In genomic region chr1:191881663-191882062, GRCm38 (mm10) we compare ENCODE assay signal across 28 mouse cellular contexts. TPM values are rescaled to one million over a fixed set of nuclear protein-coding genes. Genes with fewer than 3 reads are reported as not detected.
DNase-seq lines count a peak whose midpoint lies in the region; ATAC-seq and TF ChIP-seq lines count a peak whose summit lies in the region.
"Had no signal": no experiment of that assay in that cellular context is flagged by ENCODE, and none has a peak within 500 bp of the region (broad histone marks: within the 10 kb centered on the region; RNA-seq: fewer than 3 reads in every experiment).

No protein-coding gene starts in this region.

- no peaks in the 10 kb centered on the region for H3K27me3 ChIP-seq in heart, embryonic 12.5 days (replicated peaks)
- no peaks in the 10 kb centered on the region for H3K27me3 ChIP-seq in embryonic facial prominence, embryonic 10.5 days (replicated peaks; ENCODE audit: low read depth, poor library complexity, severe bottlenecking)
- peaks cover 19% of the 10 kb centered on the region for H3K27me3 ChIP-seq in liver, embryonic 12.5 days (replicated peaks)
- H3K27me3 ChIP-seq in liver, postnatal 0 days (ENCODE audit: insufficient read depth, low read length) = no peaks in the 10 kb centered on the region
- no peaks in the 10 kb centered on the region for H3K27me3 ChIP-seq in midbrain, embryonic 13.5 days
- H3K27me3 ChIP-seq: heart, embryonic 15.5 days; hindbrain, embryonic 12.5 days; limb, embryonic 12.5 days; neural tube, embryonic 12.5 days had no signal

- H3K4me3 ChIP-seq in heart, embryonic 12.5 days = no peak overlapping the region
- H3K4me3 ChIP-seq in embryonic facial prominence, embryonic 10.5 days = no peak overlapping the region
- no peak overlapping the region; the same call in 1 of the 2 replicates for H3K4me3 ChIP-seq in liver, embryonic 12.5 days
- H3K4me3 ChIP-seq in liver, postnatal 0 days (ENCODE audit: low read depth, low read length) = no peak overlapping the region
- no peak overlapping the region for H3K4me3 ChIP-seq in midbrain, embryonic 13.5 days (replicated peaks)
- H3K4me3 ChIP-seq: forebrain, embryonic 12.5 days; heart, embryonic 15.5 days; hindbrain, embryonic 12.5 days; limb, embryonic 12.5 days; midbrain, embryonic 10.5 days; neural tube, embryonic 12.5 days had no signal

- no peaks in the 10 kb centered on the region for H3K36me3 ChIP-seq in heart, embryonic 12.5 days
- no peaks in the 10 kb centered on the region for H3K36me3 ChIP-seq in embryonic facial prominence, embryonic 10.5 days (replicated peaks)
- H3K36me3 ChIP-seq in liver, embryonic 12.5 days = no peaks in the 10 kb centered on the region
- H3K36me3 ChIP-seq in liver, postnatal 0 days (replicated peaks; ENCODE audit: insufficient read depth, low read length) = no peaks in the 10 kb centered on the region
- no peaks in the 10 kb centered on the region for H3K36me3 ChIP-seq in midbrain, embryonic 13.5 days
- H3K36me3 ChIP-seq: forebrain, embryonic 12.5 days; heart, embryonic 15.5 days; hindbrain, embryonic 12.5 days; limb, embryonic 12.5 days; midbrain, embryonic 10.5 days; neural tube, embryonic 12.5 days had no signal

- TF ChIP-seq CTCF in liver, postnatal 0 days (IDR thresholded peaks at IDR 0.05; ENCODE audit: low read depth) = no peak

- no peak overlapping the region for H3K9ac ChIP-seq in heart, embryonic 12.5 days
- H3K9ac ChIP-seq in liver, embryonic 12.5 days = peak overlapping the region; percentile 44
- H3K9ac ChIP-seq in liver, postnatal 0 days (replicated peaks) = no peak overlapping the region
- H3K9ac ChIP-seq in midbrain, embryonic 13.5 days (replicated peaks) = no peak overlapping the region
- H3K9ac ChIP-seq: forebrain, embryonic 12.5 days; forebrain, postnatal 0 days; heart, embryonic 15.5 days; hindbrain, embryonic 12.5 days; limb, embryonic 12.5 days; neural tube, embryonic 12.5 days had no signal

- peak overlapping the region; percentile 10; the same call in 1 of the 2 replicates for H3K27ac ChIP-seq in heart, embryonic 12.5 days (ENCODE audit: poor library complexity, severe bottlenecking)
- peak overlapping the region; percentile 51; the same call in 1 of the 2 replicates for H3K27ac ChIP-seq in embryonic facial prominence, embryonic 10.5 days (replicated peaks)
- peak overlapping the region; percentile 79 for H3K27ac ChIP-seq in liver, embryonic 12.5 days
- H3K27ac ChIP-seq in liver, postnatal 0 days (ENCODE audit: low read depth) = no peak overlapping the region
- no peak overlapping the region for H3K27ac ChIP-seq in midbrain, embryonic 13.5 days
- H3K27ac ChIP-seq: forebrain, embryonic 12.5 days; heart, embryonic 15.5 days; hindbrain, embryonic 12.5 days; limb, embryonic 12.5 days; macrophage; neural tube, embryonic 12.5 days had no signal

- no peak overlapping the region for H3K4me2 ChIP-seq in heart, embryonic 12.5 days
- H3K4me2 ChIP-seq in liver, embryonic 12.5 days = peak overlapping the region; percentile 52
- 0 out of 2 replicates have a peak overlapping the region, but pooled peaks have one; percentile 30 for H3K4me2 ChIP-seq in liver, postnatal 0 days (ENCODE audit: low read depth, low read length)
- H3K4me2 ChIP-seq in midbrain, embryonic 13.5 days (replicated peaks) = no peak overlapping the region
- H3K4me2 ChIP-seq: forebrain, embryonic 12.5 days; heart, embryonic 15.5 days; hindbrain, embryonic 12.5 days; limb, embryonic 12.5 days; neural tube, embryonic 12.5 days had no signal

- ATAC-seq in heart, embryonic 12.5 days (ENCODE audit: insufficient number of reproducible peaks, low FRiP score) = no peak
- peak; percentile 59 for ATAC-seq in liver, embryonic 12.5 days
- ATAC-seq in liver, postnatal 0 days = no peak
- no peak for ATAC-seq in midbrain, embryonic 13.5 days
- ATAC-seq: activated CD4-positive, CD25-positive, alpha-beta regulatory T cell, adult 4 months; forebrain, postnatal 0 days; lung, postnatal 0 days; midbrain, embryonic 16.5 days had no signal

- peaks cover 58% of the 10 kb centered on the region for H3K4me1 ChIP-seq in heart, embryonic 12.5 days (replicated peaks)
- H3K4me1 ChIP-seq in embryonic facial prominence, embryonic 10.5 days = peaks cover 32% of the 10 kb centered on the region
- peaks cover 72% of the 10 kb centered on the region for H3K4me1 ChIP-seq in liver, embryonic 12.5 days
- peaks cover 41% of the 10 kb centered on the region for H3K4me1 ChIP-seq in liver, postnatal 0 days (ENCODE audit: insufficient read depth)
- 0 out of 2 replicates have a peak, but pooled peaks cover 9% of the 10 kb centered on the region for H3K4me1 ChIP-seq in midbrain, embryonic 13.5 days (replicated peaks)
- H3K4me1 ChIP-seq: hindbrain, embryonic 12.5 days; neural tube, embryonic 12.5 days had no signal

- 31% methylated on average over 2 of the region's 2 CpGs for WGBS in heart, embryonic 12.5 days
- WGBS in embryonic facial prominence, embryonic 10.5 days = 64% methylated on average over 2 of the region's 2 CpGs
- WGBS in liver, embryonic 12.5 days (ENCODE audit: insufficient replicate concordance) = 18% methylated on average over 2 of the region's 2 CpGs
- 34% methylated on average over 2 of the region's 2 CpGs for WGBS in liver, postnatal 0 days (ENCODE audit: insufficient replicate concordance)
- WGBS in midbrain, embryonic 13.5 days = 85% methylated on average over 2 of the region's 2 CpGs

- no peak for TF ChIP-seq EP300 in liver, postnatal 0 days (IDR thresholded peaks at IDR 0.05; ENCODE audit: low read depth)

- 0 out of 2 replicates have a peak, but pooled peaks cover 4% of the 10 kb centered on the region for H3K9me3 ChIP-seq in heart, embryonic 12.5 days (replicated peaks)
- H3K9me3 ChIP-seq in embryonic facial prominence, embryonic 10.5 days = no peaks in the 10 kb centered on the region
- no peaks in the 10 kb centered on the region for H3K9me3 ChIP-seq in liver, embryonic 12.5 days (replicated peaks)
- H3K9me3 ChIP-seq in liver, postnatal 0 days (ENCODE audit: low read length) = no peaks in the 10 kb centered on the region
- no peaks in the 10 kb centered on the region for H3K9me3 ChIP-seq in midbrain, embryonic 13.5 days
- H3K9me3 ChIP-seq: forebrain, embryonic 12.5 days; heart, embryonic 15.5 days; hindbrain, embryonic 12.5 days; midbrain, embryonic 10.5 days; neural tube, embryonic 12.5 days had no signal

- DNase-seq in heart, adult 8-10 months (ENCODE audit: low spot score) = no peak
- DNase-seq in embryonic facial prominence, embryonic 10.5 days (ENCODE audit: low spot score) = no peak
- no peak for DNase-seq in liver, postnatal 0 days
- DNase-seq in gastrocnemius, postnatal 25 days = no peak
- DNase-seq: adrenal gland, adult 2 months; B cell, adult 2 months; cerebellum, adult 8-10 months; forebrain, postnatal 0 days; heart, postnatal 36 days; kidney, postnatal 14 days; layer of hippocampus, adult 9-11 months; lung, adult 18-20 months; right cerebral cortex, adult 18-20 months; spleen, adult 18-20 months; thymus, postnatal 25 days had no signal

RNA-seq across cellular contexts. Expression of gene Slc30a1, which starts 24.9 kb away (rescaled TPM):
- 4.8 and 5.0 TPM in 2 replicates for polyA plus RNA-seq in heart, embryonic 12.5 days (2016; fragmentation: Nextera tagmentation; extraction: Ambion mirVana)
- 10 to 100 TPM; 16.2 to 19.5 (median 16.6) TPM for total RNA-seq in heart, adult 8-10 months (2022)
- polyA plus RNA-seq in embryonic facial prominence, embryonic 10.5 days (2016; fragmentation: Nextera tagmentation; extraction: Ambion mirVana) = 1.5 and 1.8 TPM in 2 replicates
- polyA plus RNA-seq in liver, embryonic 12.5 days (2016; fragmentation: Nextera tagmentation; extraction: Ambion mirVana) = 6.0 and 7.2 TPM in 2 replicates
- polyA plus RNA-seq in liver, postnatal 0 days (2015; fragmentation: Nextera tagmentation; extraction: Ambion mirVana) = 4.3 and 7.0 TPM in 2 replicates
- total RNA-seq in gastrocnemius, postnatal 25 days (2021) = 1 to 10 TPM; 4.9 to 8.4 TPM
- polyA plus RNA-seq in midbrain, embryonic 13.5 days (2015; fragmentation: Nextera tagmentation; extraction: Ambion mirVana) = 1.8 and 2.1 TPM in 2 replicates

Comparison
In these comparisons a context has a peak if more than half of its experiments do, and no peak if none do; other contexts are left out.
1. H3K27ac ChIP-seq: peak in heart, embryonic 12.5 days (single experiment), embryonic facial prominence, embryonic 10.5 days (single experiment) and liver, embryonic 12.5 days (single experiment); none in liver, postnatal 0 days (single experiment) and midbrain, embryonic 13.5 days (single experiment).
2. H3K4me2 ChIP-seq: peak in liver, embryonic 12.5 days (single experiment) and liver, postnatal 0 days (single experiment); none in heart, embryonic 12.5 days (single experiment) and midbrain, embryonic 13.5 days (single experiment).